Comparison of ENCODE assay signal across 9 mouse cellular contexts in the genomic region with DNA sequence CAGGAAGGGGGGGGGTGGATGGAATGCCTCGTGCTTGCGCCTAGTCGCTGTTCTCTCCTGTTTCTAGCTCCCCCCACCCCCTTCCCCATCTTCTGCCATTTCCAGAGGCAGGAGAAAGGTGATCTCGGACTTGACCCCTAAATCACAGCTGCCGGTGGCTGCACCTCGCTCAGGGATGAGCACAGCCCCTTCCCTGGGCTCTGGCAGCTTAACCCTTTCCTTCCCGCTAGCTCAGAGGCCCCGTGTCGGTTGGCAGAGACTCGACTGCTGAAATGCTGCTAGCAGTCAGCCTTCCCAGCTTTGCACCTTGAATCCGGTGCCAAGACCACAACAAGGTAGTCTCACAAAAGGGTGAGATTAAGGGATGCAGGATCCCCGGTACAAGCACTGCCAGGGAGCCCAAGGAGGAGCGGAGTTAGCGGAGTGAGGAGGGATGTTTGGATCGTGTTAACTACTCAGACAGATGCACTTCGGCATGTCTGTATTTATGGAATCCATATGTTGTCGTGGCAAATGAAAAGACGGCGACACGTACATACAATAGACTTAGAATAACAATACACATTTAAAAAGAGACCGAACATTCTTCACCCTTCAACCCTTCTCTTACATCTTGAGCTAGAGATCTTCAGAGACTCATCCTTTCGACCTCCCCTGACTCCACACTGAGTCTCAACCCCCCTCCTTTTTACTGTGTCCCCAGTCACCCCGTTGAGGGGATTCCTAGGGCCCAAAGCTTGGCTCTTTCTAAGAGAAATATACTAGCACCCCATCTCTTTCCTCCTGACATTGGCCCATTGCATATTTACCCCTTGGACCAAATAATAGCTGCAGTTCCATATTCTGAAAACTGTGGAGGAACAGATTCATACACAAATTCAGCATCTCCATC.
DNase-seq lines count a peak whose midpoint lies in the region; ATAC-seq lines count a peak whose summit lies in the region.
"Had no signal": no experiment of that assay in that cellular context is flagged by ENCODE, and none has a peak within 500 bp of the region (broad histone marks: within the 10 kb centered on the region; RNA-seq: fewer than 3 reads in every experiment).

No protein-coding gene starts in this region.

- peak overlapping the region; percentile 48 for H3K4me2 ChIP-seq in heart, embryonic 15.5 days
- peak overlapping the region; percentile 55 for H3K4me2 ChIP-seq in hindbrain, embryonic 13.5 days
- peak overlapping the region; percentile 59 for H3K4me2 ChIP-seq in midbrain, embryonic 16.5 days (ENCODE audit: low read length)

- H3K4me1 ChIP-seq in heart, embryonic 15.5 days (replicated peaks): peaks cover 41% of the 10 kb centered on the region
- H3K4me1 ChIP-seq in hindbrain, embryonic 13.5 days (replicated peaks): peaks cover 39% of the 10 kb centered on the region
- H3K4me1 ChIP-seq in midbrain, embryonic 16.5 days (ENCODE audit: control insufficient read depth, insufficient read depth, low read length): peaks cover 34% of the 10 kb centered on the region

- ATAC-seq in heart, embryonic 15.5 days (replicated peaks; ENCODE audit: insufficient number of reproducible peaks, insufficient read depth, low FRiP score, low read depth): no peak
- ATAC-seq in hindbrain, embryonic 13.5 days (ENCODE audit: low FRiP score): no peak
- ATAC-seq in midbrain, embryonic 16.5 days: no peak

- H3K36me3 ChIP-seq in heart, embryonic 15.5 days: no peaks in the 10 kb centered on the region
- H3K36me3 ChIP-seq in hindbrain, embryonic 13.5 days: no peaks in the 10 kb centered on the region
- no peaks in the 10 kb centered on the region for H3K36me3 ChIP-seq in midbrain, embryonic 16.5 days (ENCODE audit: control insufficient read depth, insufficient read depth, low read length)

- intact Hi-C loops in heart, postnatal 14 days (cut with DNase I): loop anchor here (10.0 kb wide), 1 partner anchor 485 kb away; no protein-coding TSS in a partner anchor

- H3K4me3 ChIP-seq in heart, embryonic 15.5 days: peak overlapping the region; percentile 21
- peak overlapping the region; percentile 30 for H3K4me3 ChIP-seq in hindbrain, embryonic 13.5 days
- H3K4me3 ChIP-seq in midbrain, embryonic 16.5 days (ENCODE audit: low read depth, low read length): peak overlapping the region; percentile 32

- peaks cover 60% of the 10 kb centered on the region for H3K27me3 ChIP-seq in heart, embryonic 15.5 days
- peaks cover 62% of the 10 kb centered on the region for H3K27me3 ChIP-seq in hindbrain, embryonic 13.5 days
- H3K27me3 ChIP-seq in midbrain, embryonic 16.5 days (ENCODE audit: control insufficient read depth, insufficient read depth, low read depth, low read length): peaks cover 1% of the 10 kb centered on the region; the same call in 1 of the 2 replicates

- no peak overlapping the region for H3K27ac ChIP-seq in heart, embryonic 15.5 days
- H3K27ac ChIP-seq in hindbrain, embryonic 13.5 days: peak overlapping the region; percentile 87
- H3K27ac ChIP-seq in midbrain, embryonic 16.5 days (ENCODE audit: low read length): peak overlapping the region; percentile 91

- WGBS in heart, embryonic 15.5 days: 12% methylated on average over 23 of the region's 23 CpGs
- 1% methylated on average over 23 of the region's 23 CpGs for WGBS in hindbrain, embryonic 13.5 days
- WGBS in midbrain, embryonic 16.5 days: 2% methylated on average over 23 of the region's 23 CpGs

- no peak overlapping the region for H3K9ac ChIP-seq in heart, embryonic 15.5 days
- H3K9ac ChIP-seq in hindbrain, embryonic 13.5 days: peak overlapping the region; percentile 67
- H3K9ac ChIP-seq in midbrain, embryonic 16.5 days (ENCODE audit: low read depth, low read length): peak overlapping the region; percentile 68

- no peak for DNase-seq in heart, postnatal 14 days
- DNase-seq in embryo, embryonic 10.5 days (ENCODE audit: low spot score): peak; percentile 81
- no peak for DNase-seq in layer of hippocampus, adult 18-20 months (ENCODE audit: low spot score in 2 of 2)
- DNase-seq in frontal cortex, postnatal 14 days (ENCODE audit: low spot score in 2 of 2): no peak
- DNase-seq in kidney, postnatal 25 days: no peak
- DNase-seq: cerebellum, postnatal 14 days had no signal

- H3K9me3 ChIP-seq in heart, embryonic 15.5 days (replicated peaks): no peaks in the 10 kb centered on the region
- H3K9me3 ChIP-seq in hindbrain, embryonic 13.5 days: no peaks in the 10 kb centered on the region
- no peaks in the 10 kb centered on the region for H3K9me3 ChIP-seq in midbrain, embryonic 16.5 days (replicated peaks; ENCODE audit: control insufficient read depth, low read length, poor library complexity, severe bottlenecking)
